Mouse (Mus musculus) cerebellum, adult 2 months (tissue): ENCODE results near the gene Fkrp.

Experiments
- CTCF ChIP-seq: fragments of 200-500 bp; IDR thresholded peaks from 2 replicates; pipeline ENCODE4 v1.5.1; 2011; ENCODE audit warnings: low read depth, mild to moderate bottlenecking, control low read depth, low read length, moderate library complexity, borderline replicate concordance; ENCODE audit not compliant: insufficient read depth
- POLR2A ChIP-seq: fragments of 200-500 bp; IDR thresholded peaks from 2 replicates; pipeline ENCODE4 v1.6.1; 2011; ENCODE audit warnings: low read length, control low read depth, borderline replicate concordance; ENCODE audit not compliant: insufficient read depth

- no peak for TF ChIP-seq CTCF
- TF ChIP-seq POLR2A: no peak
Observed at GRCm38 (mm10) chr7:16845072-16845819, 28.7 kb upstream of the Fkrp start.
